Mouse (Mus musculus) cerebellum, adult 18-20 months (tissue): ENCODE measurements at regions not wholly inside any gene's neighbourhood (a gene's known extent, or its start where the extent isn't known, plus 50 kb on each side); places are given as distances from the start of the nearest gene placed in this dataset.
"Not testable (repeated sequence)": the region's sequence is repeated elsewhere in the genome, so short reads cannot be mapped to it uniquely, and the experiment has no call there.

ENCODE experiments used
- DNase-seq, 2 experiments: peaks; one replicate each; pipeline ENCODE4 v3.0.0; 2021

- DNase-seq = no peak
These were observed 86.4 kb upstream of the Klf13 start for GRCm38 (mm10) chr7:64025155-64025554.

GRCm38 (mm10) chr7:64024253-64024652 lies 85.5 kb upstream of the Klf13 start:
- DNase-seq = peak; percentile 41 to 51

DNA sequence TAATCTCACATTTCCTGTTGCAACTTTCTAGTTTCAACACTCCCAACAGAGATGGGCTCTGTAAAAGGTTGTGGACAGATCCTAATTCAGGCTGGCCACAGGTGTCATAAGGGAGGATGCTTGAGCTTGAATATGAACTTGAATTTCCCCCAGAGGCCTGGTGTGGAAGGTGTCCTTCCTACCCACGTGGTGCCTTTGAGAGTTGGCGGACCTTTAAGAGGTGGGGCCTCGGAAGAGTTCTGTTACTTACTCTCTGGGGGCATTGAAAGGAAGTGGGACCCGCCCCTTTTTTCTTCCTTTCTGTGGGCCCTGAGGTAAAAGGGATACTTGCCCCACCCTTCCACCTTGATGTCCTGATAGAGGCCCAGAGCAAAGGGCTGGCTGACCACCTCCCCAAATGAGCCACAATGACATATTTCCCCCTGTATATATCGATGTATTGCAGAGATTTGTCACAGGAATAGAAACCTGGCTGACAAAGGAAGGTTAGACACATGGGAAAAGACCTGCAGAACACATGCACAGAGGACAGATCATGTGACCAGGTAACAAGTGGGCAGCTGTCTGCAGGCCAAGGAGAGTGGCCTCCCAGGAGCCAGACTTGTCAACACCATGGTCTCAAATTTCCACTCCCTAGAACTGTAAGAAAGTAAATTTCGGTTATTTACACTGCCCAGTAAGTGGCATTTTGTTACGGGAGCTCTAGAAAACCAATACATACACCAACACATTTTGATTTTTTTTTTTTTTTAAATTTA lies 84.2 kb upstream of the Klf13 start:
- no peak for DNase-seq

- peak; percentile 63 to 77 for DNase-seq
These were observed 82.8 kb upstream of the Klf13 start for GRCm38 (mm10) chr7:64021241-64022108.

DNA sequence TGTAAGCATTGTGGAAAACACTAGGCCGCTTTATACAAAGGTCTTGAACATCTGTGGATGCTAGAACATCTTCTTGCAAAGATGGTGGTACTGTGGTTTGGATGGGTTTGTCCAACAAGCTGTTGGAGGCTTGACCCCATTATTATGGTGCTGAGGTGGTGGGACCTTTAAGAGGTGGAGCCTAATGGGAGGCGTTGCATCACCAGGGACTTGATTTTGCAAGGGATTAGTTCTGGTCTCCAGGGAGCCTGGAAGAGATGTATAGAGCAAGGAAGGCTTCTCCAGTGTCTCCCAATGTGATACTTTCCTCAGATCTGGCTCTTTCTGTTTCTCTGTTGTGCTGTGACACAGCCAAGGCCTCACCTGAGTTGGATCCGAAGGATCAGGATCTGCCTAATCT lies 79.4 kb upstream of the Klf13 start:
- no peak for DNase-seq

DNA sequence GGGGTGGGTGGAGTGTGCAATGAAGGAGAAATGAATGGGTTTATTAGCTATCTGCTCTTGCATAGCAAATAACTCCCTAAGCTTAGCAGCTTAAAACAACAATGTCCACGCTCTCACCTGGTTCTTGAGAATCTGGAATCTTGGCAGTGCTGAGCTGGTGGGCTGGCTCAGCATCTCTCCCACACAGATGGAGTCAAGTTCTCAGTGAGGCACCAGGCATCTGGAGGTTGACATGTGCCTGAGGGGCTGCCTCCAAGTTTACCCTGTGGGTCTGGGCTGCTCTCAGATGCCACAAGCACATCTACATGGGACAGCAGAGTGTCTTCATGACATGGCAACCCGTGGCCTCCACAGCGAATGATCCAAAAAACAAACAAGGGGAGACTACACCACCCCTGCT lies 78.2 kb upstream of the Klf13 start:
- peak; percentile 30 to 35 for DNase-seq

GRCm38 (mm10) chr7:64015136-64015535 lies 76.4 kb upstream of the Klf13 start:
- DNase-seq = not testable (repeated sequence)

DNA sequence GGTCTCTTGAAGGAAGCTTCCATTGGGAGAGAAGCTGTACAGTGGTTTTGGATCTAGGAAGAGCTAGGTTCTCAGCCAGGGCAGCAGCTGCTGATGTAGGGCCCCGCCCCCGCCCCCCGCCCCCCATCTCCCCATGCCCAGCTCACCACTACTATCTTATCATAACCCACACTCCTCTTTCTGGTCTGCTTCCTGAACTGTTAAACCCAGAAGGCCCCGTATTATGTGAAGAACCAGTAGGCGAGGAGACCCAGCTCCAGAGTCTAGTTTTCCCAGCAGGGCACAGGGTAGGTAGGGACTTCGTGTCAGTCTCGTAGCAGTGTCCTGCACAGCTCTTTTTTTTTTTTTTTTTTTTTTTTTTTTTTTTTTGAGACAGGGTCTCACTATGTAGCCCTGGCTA lies 75.5 kb upstream of the Klf13 start:
- no peak for DNase-seq

DNA sequence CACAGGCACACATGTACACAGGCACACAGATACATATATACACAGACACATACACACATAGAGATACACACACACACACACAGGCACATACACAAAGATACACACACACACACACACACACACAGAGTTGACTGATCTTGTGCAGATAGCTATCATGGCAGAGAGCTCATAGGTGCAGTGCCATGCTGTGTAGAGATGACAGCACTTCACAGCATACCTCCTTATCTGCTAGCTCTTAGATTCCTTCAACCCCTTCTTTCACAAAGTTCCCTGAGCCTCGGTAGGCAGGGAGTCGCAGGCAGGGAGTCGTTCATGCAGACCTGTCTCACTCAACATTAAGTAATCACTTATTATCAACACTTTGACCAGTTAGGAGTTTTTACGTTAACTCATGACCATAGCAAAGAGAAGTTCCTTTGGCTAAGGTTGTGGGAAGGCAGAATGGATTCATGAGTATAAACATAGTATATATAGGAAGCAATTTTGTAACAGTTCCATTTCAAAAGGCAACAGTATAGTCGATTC lies 74.4 kb upstream of the Klf13 start:
- DNase-seq = no peak

GRCm38 (mm10) chr7:64012268-64012601 lies 73.5 kb upstream of the Klf13 start:
- no peak for DNase-seq

- no peak for DNase-seq
These were observed 73.0 kb upstream of the Klf13 start for GRCm38 (mm10) chr7:64011563-64012267.

DNA sequence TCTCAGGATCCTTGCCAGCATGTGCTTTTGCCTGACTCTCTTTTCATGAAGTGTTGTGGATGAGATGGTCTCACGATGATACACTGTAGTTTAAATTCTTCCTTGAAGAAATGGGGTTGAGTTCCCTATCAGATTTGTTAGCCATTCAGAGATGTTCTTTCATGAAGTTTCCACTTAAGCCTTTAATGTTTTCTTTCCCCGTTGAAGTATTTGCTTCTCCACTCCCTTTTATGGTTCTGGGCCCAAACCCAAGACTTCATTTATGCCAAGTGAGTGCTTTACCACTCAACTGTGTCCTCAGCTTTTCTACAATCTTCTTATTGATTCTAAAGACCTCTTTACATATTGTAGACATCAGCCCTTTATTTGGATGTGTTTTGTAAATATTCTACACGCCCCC lies 71.9 kb upstream of the Klf13 start:
- DNase-seq = no peak

- DNase-seq = no peak
These were observed 69.1 kb upstream of the Klf13 start for GRCm38 (mm10) chr7:64007766-64008165.

GRCm38 (mm10) chr7:64006935-64007334 lies 68.2 kb upstream of the Klf13 start:
- no peak for DNase-seq

GRCm38 (mm10) chr7:64005765-64006164 lies 67.0 kb upstream of the Klf13 start:
- DNase-seq = no peak

- DNase-seq = no peak
These were observed 65.2 kb upstream of the Klf13 start for GRCm38 (mm10) chr7:64003904-64004303.

GRCm38 (mm10) chr7:64001611-64002111 lies 62.9 kb upstream of the Klf13 start:
- DNase-seq = no peak

- DNase-seq = no peak
These were observed 60.6 kb upstream of the Klf13 start for GRCm38 (mm10) chr7:63998995-63999960.

- no peak for DNase-seq
These were observed 59.3 kb upstream of the Klf13 start for GRCm38 (mm10) chr7:63997997-63998396.

DNA sequence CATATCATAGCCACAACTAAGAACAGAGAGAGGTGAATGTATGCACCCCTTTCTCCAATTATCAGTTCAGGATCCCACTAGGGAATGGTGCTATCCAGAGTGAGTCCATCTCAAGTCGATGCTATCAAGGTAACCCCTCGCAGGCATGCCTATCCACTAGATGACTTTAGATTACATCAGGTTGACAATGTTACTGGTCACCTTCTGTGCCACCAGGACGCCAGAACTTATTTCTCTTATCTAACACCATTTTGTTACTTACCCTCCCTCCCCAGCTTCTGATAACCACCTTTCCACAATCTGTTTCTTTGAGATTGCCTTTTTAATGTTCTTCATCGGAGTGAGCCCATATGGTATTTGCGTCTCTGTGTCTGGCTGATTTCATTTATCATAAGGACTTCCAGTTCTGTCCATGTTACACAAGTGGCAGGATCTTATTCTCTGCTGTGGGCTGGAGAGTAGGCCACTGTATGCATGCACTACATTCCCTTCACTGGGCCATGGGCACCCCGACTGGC lies 57.9 kb upstream of the Klf13 start:
- DNase-seq = no peak

DNA sequence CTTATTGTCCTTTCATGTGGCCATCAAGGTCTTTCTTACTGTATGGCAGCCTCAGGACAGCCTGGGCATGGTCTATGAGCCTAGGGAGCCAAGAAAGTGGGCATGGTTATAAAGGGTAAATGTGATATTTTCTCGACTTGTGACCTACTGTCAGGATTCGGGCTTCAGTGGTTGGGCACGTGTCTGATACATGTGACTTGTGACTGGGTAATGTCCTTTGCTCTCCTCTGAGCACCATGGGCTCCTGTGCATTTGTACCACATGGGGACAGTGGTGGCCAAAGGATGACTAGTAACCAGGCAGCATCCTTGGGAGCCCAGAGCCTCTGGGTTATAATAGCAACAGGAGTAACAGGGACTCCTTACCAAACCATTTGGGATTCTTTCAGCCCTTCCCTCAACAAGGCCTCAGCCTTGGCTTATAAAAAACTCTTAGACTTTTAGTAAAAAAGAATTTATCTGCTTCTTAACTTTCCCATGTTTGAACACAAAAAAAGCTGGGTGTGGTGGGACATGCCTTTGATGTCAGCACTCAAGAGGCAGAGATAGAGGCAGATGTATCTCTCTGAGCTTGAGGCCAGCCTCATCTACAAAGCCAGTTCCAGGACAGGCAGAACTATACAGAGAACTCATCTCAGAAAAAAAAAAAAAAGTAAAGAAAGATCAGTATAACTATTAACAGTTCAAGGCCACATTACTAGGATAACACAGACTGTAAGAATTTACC lies 56.7 kb upstream of the Klf13 start:
- no peak for DNase-seq
